Mouse (Mus musculus) cerebellum, adult 2 months (tissue): ENCODE data around the gene 3100002H09Rik.

Source experiments
- CTCF ChIP-seq: fragments of 200-500 bp; IDR thresholded peaks from 2 replicates; pipeline ENCODE4 v1.5.1; 2011; ENCODE audit warnings: low read depth, mild to moderate bottlenecking, control low read depth, low read length, moderate library complexity, borderline replicate concordance; ENCODE audit not compliant: insufficient read depth
- POLR2A ChIP-seq: fragments of 200-500 bp; IDR thresholded peaks from 2 replicates; pipeline ENCODE4 v1.6.1; 2011; ENCODE audit warnings: low read length, control low read depth, borderline replicate concordance; ENCODE audit not compliant: insufficient read depth

DNA sequence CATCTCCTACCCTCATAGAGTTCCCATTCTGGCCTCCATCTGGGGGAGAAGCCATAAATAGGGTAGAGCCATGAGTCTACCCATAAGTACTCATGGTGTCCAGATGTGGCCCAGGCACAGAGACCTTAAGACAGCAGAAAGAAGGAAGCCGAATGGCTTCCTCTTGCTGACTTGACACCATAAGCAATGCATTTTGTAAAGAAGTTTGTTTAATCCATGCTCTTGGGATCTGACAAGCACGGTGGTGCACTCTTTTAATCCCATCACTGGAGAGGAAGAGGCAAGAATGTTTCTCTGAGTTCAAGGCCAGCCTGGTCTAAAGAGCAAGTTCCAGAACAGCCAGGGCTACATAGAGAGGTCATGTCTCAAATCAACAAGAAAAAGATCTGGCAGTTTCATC lies at the start of gene 3100002H09Rik:
- no peak for TF ChIP-seq POLR2A
- TF ChIP-seq CTCF: no peak
